Mouse (Mus musculus): Measurements from ENCODE around the gene Phf11d. TPM values are rescaled to one million over a fixed set of nuclear protein-coding genes. Genes with fewer than 3 reads are reported as not detected.
"Not testable (repeated sequence)": the region's sequence is repeated elsewhere in the genome, so short reads cannot be mapped to it uniquely, and the experiment has no call there.

The Phf11d gene
- polyA plus RNA-seq, 1 experiment from 2014 or later, result 0.79 TPM

DNA sequence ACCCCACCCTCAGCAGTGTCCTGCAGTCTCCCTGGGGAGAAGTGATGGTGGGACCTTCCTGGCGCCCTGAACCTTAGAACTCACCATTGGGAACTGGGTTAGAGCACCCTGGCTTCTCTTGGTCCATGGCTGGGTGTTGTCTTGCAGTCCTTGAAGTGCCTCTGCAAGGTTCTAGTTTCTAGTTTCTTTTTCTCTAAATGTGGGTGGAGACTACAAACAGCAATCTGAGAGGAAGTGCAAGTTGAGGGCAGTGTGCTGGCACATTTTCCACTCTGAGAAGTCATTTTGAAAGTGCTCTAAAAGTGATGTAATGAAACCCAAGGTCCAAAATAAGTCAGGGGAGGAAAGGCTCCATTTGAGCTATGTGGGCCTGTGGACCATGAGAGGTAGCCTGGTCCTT lies 24.1 kb downstream of the Phf11d start, which contains the start of gene Phf11b:
Gene Phf11b (minus strand): TSS at position 163 of the 400 bp plus-strand sequence.
- H3K9me3 ChIP-seq (replicated peaks; ENCODE audit: control insufficient read depth, low read length); H3K27me3 ChIP-seq (ENCODE audit: control insufficient read depth, insufficient read depth, low read length); H3K4me2 ChIP-seq (ENCODE audit: low read depth, low read length); H3K27ac ChIP-seq (replicated peaks; ENCODE audit: low read depth, low read length); DNase-seq (ENCODE audit: low spot score); H3K4me3 ChIP-seq (ENCODE audit: low read depth, low read length); H3K36me3 ChIP-seq (replicated peaks; ENCODE audit: control insufficient read depth, insufficient read depth, low read depth, low read length); H3K9ac ChIP-seq (replicated peaks; ENCODE audit: low read length); ATAC-seq (replicated peaks; ENCODE audit: insufficient number of reproducible peaks, low FRiP score, low TSS enrichment, low read depth); H3K4me1 ChIP-seq (ENCODE audit: control insufficient read depth, insufficient read depth, low read length): not testable (repeated sequence)
- 60% methylated on average over 1 of the region's 1 CpGs for WGBS

DNA sequence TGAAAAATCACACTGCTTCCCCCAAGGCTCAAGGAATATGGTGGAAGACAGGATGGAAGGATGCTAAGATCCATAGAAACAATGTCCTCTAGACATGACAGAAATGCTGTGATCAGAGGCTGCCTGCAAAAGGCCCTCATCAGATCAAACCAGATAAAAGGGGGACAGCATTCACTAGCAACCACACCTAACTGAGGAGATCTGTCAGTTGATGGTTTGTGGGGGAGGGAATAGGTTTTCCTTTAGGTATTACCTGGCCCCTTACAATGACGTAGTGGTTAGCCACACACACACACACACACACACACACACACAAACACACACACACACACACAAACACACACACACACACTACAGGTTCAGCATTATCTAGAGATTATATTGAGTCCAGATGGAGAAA lies 25.7 kb downstream of the Phf11d start:
- ATAC-seq (replicated peaks; ENCODE audit: insufficient number of reproducible peaks, low FRiP score, low TSS enrichment, low read depth), result no peak
- no peak for DNase-seq (ENCODE audit: low spot score)
- H3K4me2 ChIP-seq (ENCODE audit: low read depth, low read length), result no peak overlapping the region
- H3K4me1 ChIP-seq (ENCODE audit: control insufficient read depth, insufficient read depth, low read length), result no peaks in the 10 kb centered on the region
- 79% methylated on average over 1 of the region's 1 CpGs for WGBS
- H3K36me3 ChIP-seq (replicated peaks; ENCODE audit: control insufficient read depth, insufficient read depth, low read depth, low read length), result no peaks in the 10 kb centered on the region
- no peaks in the 10 kb centered on the region for H3K27me3 ChIP-seq (ENCODE audit: control insufficient read depth, insufficient read depth, low read length)
- H3K9ac ChIP-seq (replicated peaks; ENCODE audit: low read length), result no peak overlapping the region
- no peaks in the 10 kb centered on the region for H3K9me3 ChIP-seq (replicated peaks; ENCODE audit: control insufficient read depth, low read length)
- H3K4me3 ChIP-seq (ENCODE audit: low read depth, low read length), result no peak overlapping the region
- no peak overlapping the region for H3K27ac ChIP-seq (replicated peaks; ENCODE audit: low read depth, low read length)

DNA sequence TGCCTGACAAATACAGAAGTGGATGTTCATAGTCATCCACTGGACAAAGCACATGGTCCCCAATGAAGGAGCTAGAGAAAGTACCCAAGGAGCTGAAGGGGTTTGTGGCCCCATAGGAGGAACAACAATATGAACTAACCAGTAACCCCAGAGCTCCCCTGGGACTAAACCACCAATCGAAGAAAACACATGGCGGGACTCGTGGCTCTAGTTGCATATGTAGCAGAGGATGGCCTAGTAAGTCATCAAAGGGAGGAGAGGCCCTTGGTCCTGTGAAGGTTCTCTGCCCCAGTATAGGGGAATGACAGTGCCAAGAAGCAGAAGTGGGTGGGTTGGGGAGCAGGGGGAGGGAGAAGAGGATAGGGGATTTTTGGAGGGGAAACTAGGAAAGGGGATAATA lies 29.2 kb downstream of the Phf11d start:
- not testable (repeated sequence) for H3K4me2 ChIP-seq (ENCODE audit: low read depth, low read length); DNase-seq (ENCODE audit: low spot score); H3K9ac ChIP-seq (replicated peaks; ENCODE audit: low read length); H3K4me3 ChIP-seq (ENCODE audit: low read depth, low read length); H3K27ac ChIP-seq (replicated peaks; ENCODE audit: low read depth, low read length); H3K9me3 ChIP-seq (replicated peaks; ENCODE audit: control insufficient read depth, low read length); ATAC-seq (replicated peaks; ENCODE audit: insufficient number of reproducible peaks, low FRiP score, low TSS enrichment, low read depth); H3K4me1 ChIP-seq (ENCODE audit: control insufficient read depth, insufficient read depth, low read length); H3K27me3 ChIP-seq (ENCODE audit: control insufficient read depth, insufficient read depth, low read length); H3K36me3 ChIP-seq (replicated peaks; ENCODE audit: control insufficient read depth, insufficient read depth, low read depth, low read length)
- 72% methylated on average over 3 of the region's 3 CpGs for WGBS

DNA sequence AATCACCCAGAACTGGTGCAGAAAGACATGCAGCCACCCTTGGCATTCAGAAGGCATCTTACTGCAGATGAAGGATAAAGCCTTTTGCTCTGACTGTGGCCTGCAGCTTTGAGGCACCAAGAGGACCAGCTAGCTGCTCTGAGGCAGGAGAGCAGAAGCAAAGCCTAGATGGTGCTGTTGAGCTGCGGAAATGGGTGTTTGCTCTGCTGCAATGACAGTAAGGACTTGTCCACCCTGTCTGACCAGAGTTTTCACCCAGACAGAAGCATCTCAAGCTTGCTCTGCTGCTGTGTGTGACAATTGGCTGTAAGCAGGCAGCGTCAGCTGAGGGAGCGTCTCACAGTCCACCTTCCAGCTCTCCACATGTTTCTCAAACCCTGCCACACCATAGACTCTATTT lies 34.8 kb downstream of the Phf11d start:
- not testable (repeated sequence) for H3K27ac ChIP-seq (replicated peaks; ENCODE audit: low read depth, low read length); ATAC-seq (replicated peaks; ENCODE audit: insufficient number of reproducible peaks, low FRiP score, low TSS enrichment, low read depth); H3K9me3 ChIP-seq (replicated peaks; ENCODE audit: control insufficient read depth, low read length); H3K9ac ChIP-seq (replicated peaks; ENCODE audit: low read length); H3K4me3 ChIP-seq (ENCODE audit: low read depth, low read length); H3K4me2 ChIP-seq (ENCODE audit: low read depth, low read length); H3K27me3 ChIP-seq (ENCODE audit: control insufficient read depth, insufficient read depth, low read length); H3K36me3 ChIP-seq (replicated peaks; ENCODE audit: control insufficient read depth, insufficient read depth, low read depth, low read length); H3K4me1 ChIP-seq (ENCODE audit: control insufficient read depth, insufficient read depth, low read length)
- peak; percentile 7 for DNase-seq (ENCODE audit: low spot score)
- WGBS, result 59% methylated on average over 3 of the region's 3 CpGs

DNA sequence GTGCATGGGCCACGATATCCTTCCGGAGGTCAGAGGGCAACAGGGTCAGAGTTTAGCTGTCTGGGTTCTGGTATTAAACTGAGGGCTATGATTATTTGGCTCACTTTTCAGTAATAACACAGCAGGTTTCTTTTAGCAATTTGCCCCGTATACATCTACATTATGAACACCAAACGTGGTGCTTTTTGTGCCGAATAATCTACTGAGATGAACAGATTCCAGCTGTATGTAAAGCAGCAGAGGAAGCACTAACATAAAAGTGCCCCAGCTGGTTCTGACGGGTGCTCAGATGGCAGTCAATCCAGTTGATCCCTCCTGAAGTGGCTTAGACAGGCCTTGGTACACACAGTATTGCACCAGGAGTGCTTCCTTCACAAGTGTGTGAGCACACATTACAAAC lies 45.3 kb downstream of the Phf11d start:
- H3K4me3 ChIP-seq (ENCODE audit: low read depth, low read length); DNase-seq (ENCODE audit: low spot score); H3K36me3 ChIP-seq (replicated peaks; ENCODE audit: control insufficient read depth, insufficient read depth, low read depth, low read length); H3K4me2 ChIP-seq (ENCODE audit: low read depth, low read length); H3K27me3 ChIP-seq (ENCODE audit: control insufficient read depth, insufficient read depth, low read length); H3K9me3 ChIP-seq (replicated peaks; ENCODE audit: control insufficient read depth, low read length); ATAC-seq (replicated peaks; ENCODE audit: insufficient number of reproducible peaks, low FRiP score, low TSS enrichment, low read depth); H3K9ac ChIP-seq (replicated peaks; ENCODE audit: low read length); H3K27ac ChIP-seq (replicated peaks; ENCODE audit: low read depth, low read length); H3K4me1 ChIP-seq (ENCODE audit: control insufficient read depth, insufficient read depth, low read length): not testable (repeated sequence)
- 75% methylated on average over 6 of the region's 6 CpGs for WGBS

DNA sequence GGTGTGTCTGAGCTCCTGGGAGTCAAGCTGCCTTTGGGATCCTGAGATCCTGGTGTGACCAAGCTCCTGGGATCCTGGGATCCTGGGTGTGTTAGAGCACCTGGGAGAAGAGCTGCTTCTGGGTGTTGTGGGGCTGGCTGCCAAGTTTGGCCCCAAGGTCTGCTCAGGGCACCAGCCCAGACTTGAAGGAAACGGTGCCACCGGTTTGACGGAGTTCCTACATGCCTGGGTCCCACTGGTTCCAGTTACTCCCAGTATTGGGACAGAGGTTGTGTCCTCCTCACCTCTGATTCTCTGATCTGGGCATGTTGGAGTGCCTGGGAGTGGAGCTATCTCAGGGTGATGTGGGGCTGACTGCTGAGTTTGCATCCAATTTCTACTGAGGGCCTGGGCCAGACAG lies 46.2 kb downstream of the Phf11d start:
- not testable (repeated sequence) for H3K4me3 ChIP-seq (ENCODE audit: low read depth, low read length); H3K36me3 ChIP-seq (replicated peaks; ENCODE audit: control insufficient read depth, insufficient read depth, low read depth, low read length); H3K4me1 ChIP-seq (ENCODE audit: control insufficient read depth, insufficient read depth, low read length); H3K27me3 ChIP-seq (ENCODE audit: control insufficient read depth, insufficient read depth, low read length); H3K4me2 ChIP-seq (ENCODE audit: low read depth, low read length); DNase-seq (ENCODE audit: low spot score); H3K27ac ChIP-seq (replicated peaks; ENCODE audit: low read depth, low read length); H3K9ac ChIP-seq (replicated peaks; ENCODE audit: low read length); H3K9me3 ChIP-seq (replicated peaks; ENCODE audit: control insufficient read depth, low read length); ATAC-seq (replicated peaks; ENCODE audit: insufficient number of reproducible peaks, low FRiP score, low TSS enrichment, low read depth)
- WGBS, result 100% methylated on average over 3 of the region's 3 CpGs

Other genes starting within 250 kb of the Phf11d start
- gene 1700129C05Rik, start 222.6 kb downstream of the Phf11d start, polyA plus RNA-seq (2014; fragmentation: Nextera tagmentation; extraction: Ambion mirVana), result not detected in 2 replicates
- not detected in 2 replicates for gene Gm5142, start 186.7 kb downstream of the Phf11d start, polyA plus RNA-seq (2014; fragmentation: Nextera tagmentation; extraction: Ambion mirVana)
- 98.7 and 105 TPM in 2 replicates for gene Rcbtb1, start 164.3 kb downstream of the Phf11d start, polyA plus RNA-seq (2014; fragmentation: Nextera tagmentation; extraction: Ambion mirVana)
- not detected in 2 replicates for gene Gm6904, start 105.3 kb downstream of the Phf11d start, polyA plus RNA-seq (2014; fragmentation: Nextera tagmentation; extraction: Ambion mirVana)
- gene Phf11a, start 67.9 kb downstream of the Phf11d start, polyA plus RNA-seq (2014; fragmentation: Nextera tagmentation; extraction: Ambion mirVana), result not detected in 2 replicates
- 0.25 TPM in 1 of 2 replicates, not detected in the other for gene Phf11b, start 24.1 kb downstream of the Phf11d start, polyA plus RNA-seq (2014; fragmentation: Nextera tagmentation; extraction: Ambion mirVana)
- gene Phf11c, start 29.9 kb upstream of the Phf11d start, polyA plus RNA-seq (2014; fragmentation: Nextera tagmentation; extraction: Ambion mirVana), result 0.60 and 1.2 TPM in 2 replicates
- gene Setdb2, start 75.4 kb upstream of the Phf11d start, polyA plus RNA-seq (2014; fragmentation: Nextera tagmentation; extraction: Ambion mirVana), result 14.0 and 15.4 TPM in 2 replicates
- 54.4 and 61.8 TPM in 2 replicates for gene Cab39l, start 75.5 kb upstream of the Phf11d start, polyA plus RNA-seq (2014; fragmentation: Nextera tagmentation; extraction: Ambion mirVana)
- gene Cdadc1, start 232.5 kb upstream of the Phf11d start, polyA plus RNA-seq (2014; fragmentation: Nextera tagmentation; extraction: Ambion mirVana), result 29.7 and 32.0 TPM in 2 replicates

Data from embryonic facial prominence, embryonic 11.5 days (tissue).